Mouse (Mus musculus): ENCODE results near the gene Tmem44. TPM values are rescaled to one million over a fixed set of nuclear protein-coding genes. Genes with fewer than 3 reads are reported as not detected.

Gene Tmem44
- total RNA-seq, 2 experiments from 2014 or later, result 6.4 to 9.7 TPM

- no peak for DNase-seq
These were observed 32.0 kb downstream of the Tmem44 start for GRCm38 (mm10) chr16:30518635-30519034.

- DNase-seq, result peak; percentile 42
These were observed 32.9 kb downstream of the Tmem44 start for GRCm38 (mm10) chr16:30517666-30518283.

- DNase-seq, result no peak
These were observed 33.6 kb downstream of the Tmem44 start for GRCm38 (mm10) chr16:30516993-30517392.

GRCm38 (mm10) chr16:30515418-30515817, 35.2 kb downstream of the Tmem44 start:
- DNase-seq, result peak; percentile 48

GRCm38 (mm10) chr16:30513050-30514024, 37.3 kb downstream of the Tmem44 start:
- DNase-seq, result peak; percentile 79

- DNase-seq, result peak; percentile 72
These were observed 38.1 kb downstream of the Tmem44 start for GRCm38 (mm10) chr16:30512375-30513049.

- no peak for DNase-seq
These were observed 38.9 kb downstream of the Tmem44 start for GRCm38 (mm10) chr16:30511563-30512340.

GRCm38 (mm10) chr16:30510504-30511451, 39.9 kb downstream of the Tmem44 start:
- peak; percentile 92 for DNase-seq

GRCm38 (mm10) chr16:30510091-30510490, 40.6 kb downstream of the Tmem44 start:
- no peak for DNase-seq

- no peak for DNase-seq
These were observed 41.3 kb downstream of the Tmem44 start for GRCm38 (mm10) chr16:30509340-30509739.

GRCm38 (mm10) chr16:30508738-30509137, 41.9 kb downstream of the Tmem44 start:
- no peak for DNase-seq

- DNase-seq, result no peak
These were observed 43.5 kb downstream of the Tmem44 start for GRCm38 (mm10) chr16:30507120-30507519.

GRCm38 (mm10) chr16:30505311-30506031, 45.2 kb downstream of the Tmem44 start:
- DNase-seq, result no peak

GRCm38 (mm10) chr16:30504856-30505255, 45.8 kb downstream of the Tmem44 start:
- peak; percentile 33 for DNase-seq

GRCm38 (mm10) chr16:30503958-30504357, 46.7 kb downstream of the Tmem44 start:
- peak; percentile 72 for DNase-seq

- peak; percentile 60 for DNase-seq
These were observed 48.3 kb downstream of the Tmem44 start for GRCm38 (mm10) chr16:30502221-30502891.

GRCm38 (mm10) chr16:30501621-30502020, 49.0 kb downstream of the Tmem44 start:
- DNase-seq, result no peak

GRCm38 (mm10) chr16:30500223-30500622, 50.4 kb downstream of the Tmem44 start:
- no peak for DNase-seq

- no peak for DNase-seq
These were observed 51.4 kb downstream of the Tmem44 start for GRCm38 (mm10) chr16:30499126-30499857.
